Mouse (Mus musculus): ENCODE measurements around the gene Cdk8. TPM values are rescaled to one million over a fixed set of nuclear protein-coding genes. Genes with fewer than 3 reads are reported as not detected.

Gene Cdk8
- total and polyA plus RNA-seq, 3 experiments, result 139 to 745 (median 154) TPM

- no peak overlapping the region for H3K9ac ChIP-seq (ENCODE audit: control insufficient read depth, low read depth, low read length, poor library complexity, severe bottlenecking)
- no peaks in the 10 kb centered on the region for H3K36me3 ChIP-seq (ENCODE audit: control insufficient read depth in 1 of 2, insufficient read depth in 2 of 2, low read length in 2 of 2)
- no peak for TF ChIP-seq E2F4 (IDR thresholded peaks at IDR 0.05; ENCODE audit: borderline replicate concordance, low read depth, low read length)
- no peak for TF ChIP-seq GABPA (IDR thresholded peaks at IDR 0.05; ENCODE audit: low read depth, low read length)
- TF ChIP-seq ZNF384 (IDR thresholded peaks at IDR 0.05; ENCODE audit: low read depth, low read length), result no peak
- TF ChIP-seq NELFE (IDR thresholded peaks at IDR 0.05; ENCODE audit: low read depth, low read length), result no peak
- no peak for TF ChIP-seq POLR2AphosphoS2 (IDR thresholded peaks at IDR 0.05; ENCODE audit: low read length)
- TF ChIP-seq SIN3A (IDR thresholded peaks at IDR 0.05; ENCODE audit: low read length), result no peak
- TF ChIP-seq USF1 (IDR thresholded peaks at IDR 0.05; ENCODE audit: low read depth, low read length), result no peak
- TF ChIP-seq MEF2A (IDR thresholded peaks at IDR 0.05; ENCODE audit: extremely low read depth, insufficient replicate concordance, low read depth, low read length, poor library complexity, severe bottlenecking), result no peak
- TF ChIP-seq JUND (IDR thresholded peaks at IDR 0.05; ENCODE audit: low read depth, low read length), result no peak
- no peak for TF ChIP-seq BHLHE40 (IDR thresholded peaks at IDR 0.05; ENCODE audit: borderline replicate concordance, low read depth, low read length)
- no peak for TF ChIP-seq NRF1 (IDR thresholded peaks at IDR 0.05; ENCODE audit: insufficient read depth, low read depth, low read length, poor library complexity, severe bottlenecking)
- TF ChIP-seq UBTF (IDR thresholded peaks at IDR 0.05; ENCODE audit: borderline replicate concordance, insufficient read depth, low read depth, low read length), result no peak
- no peak for TF ChIP-seq USF2 (IDR thresholded peaks at IDR 0.05; ENCODE audit: borderline replicate concordance in 1 of 2, insufficient read depth in 1 of 2, low read depth in 1 of 2, low read length in 2 of 2)
- no peak for TF ChIP-seq MAX (IDR thresholded peaks at IDR 0.05; ENCODE audit: low read length)
- TF ChIP-seq HCFC1 (IDR thresholded peaks at IDR 0.05; ENCODE audit: low read depth, low read length), result no peak
Observed at GRCm38 (mm10) chr5:146190501-146191269, 40.3 kb upstream of the Cdk8 start.

GRCm38 (mm10) chr5:146193360-146193759 lies 37.7 kb upstream of the Cdk8 start:
- TF ChIP-seq GATA1 (IDR thresholded peaks at IDR 0.05; ENCODE audit: low read depth, low read length), result no peak
- TF ChIP-seq USF1 (IDR thresholded peaks at IDR 0.05; ENCODE audit: low read depth, low read length), result no peak
- TF ChIP-seq ZKSCAN1 (IDR thresholded peaks at IDR 0.05; ENCODE audit: low read depth, low read length), result no peak

More at GRCm38 (mm10) chr5:146190501-146191269, 40.3 kb upstream of the Cdk8 start:
- H3K27ac ChIP-seq (ENCODE audit: control insufficient read depth, low read depth, low read length), result no peak overlapping the region
- DNase-seq (ENCODE audit: low read depth, low spot score), result no peak
- no peak overlapping the region for H3K4me3 ChIP-seq (ENCODE audit: control insufficient read depth in 1 of 2, insufficient read depth in 1 of 2, low read depth in 2 of 2, low read length in 2 of 2)
- no peaks in the 10 kb centered on the region for H3K4me1 ChIP-seq (ENCODE audit: control insufficient read depth in 1 of 2, insufficient read depth in 2 of 2, low read length in 2 of 2)
- H3K27me3 ChIP-seq (ENCODE audit: control insufficient read depth in 1 of 2, insufficient read depth in 2 of 2, low read length in 2 of 2), result no peaks in the 10 kb centered on the region
- no peaks in the 10 kb centered on the region for H3K9me3 ChIP-seq (replicated peaks; ENCODE audit: insufficient read depth, low read length)
- H3K79me2 ChIP-seq (ENCODE audit: control insufficient read depth, insufficient read depth, low read length, poor library complexity), result no peaks in the 10 kb centered on the region

More at GRCm38 (mm10) chr5:146193360-146193759, 37.7 kb upstream of the Cdk8 start:
- Histone ChIP-seq H3K9ac (ENCODE audit: control insufficient read depth, low read depth, low read length, poor library complexity, severe bottlenecking) (no peak overlapping the region), H3K27ac (ENCODE audit: control insufficient read depth, low read depth, low read length) (no peak overlapping the region), H3K4me1 (ENCODE audit: control insufficient read depth in 1 of 2, insufficient read depth in 2 of 2, low read length in 2 of 2) (no peaks in the 10 kb centered on the region), H3K4me3 (ENCODE audit: control insufficient read depth in 1 of 2, insufficient read depth in 1 of 2, low read depth in 2 of 2, low read length in 2 of 2) (no peak overlapping the region), H3K27me3 (ENCODE audit: control insufficient read depth in 1 of 2, insufficient read depth in 2 of 2, low read length in 2 of 2) (no peaks in the 10 kb centered on the region), H3K36me3 (ENCODE audit: control insufficient read depth in 1 of 2, insufficient read depth in 2 of 2, low read length in 2 of 2) (no peaks in the 10 kb centered on the region), H3K9me3 (replicated peaks; ENCODE audit: insufficient read depth, low read length) (no peaks in the 10 kb centered on the region), H3K79me2 (ENCODE audit: control insufficient read depth, insufficient read depth, low read length, poor library complexity) (no peaks in the 10 kb centered on the region)
- DNase-seq (ENCODE audit: low read depth, low spot score), result no peak

Data from MEL (cell line).